Mouse (Mus musculus): ENCODE data around the gene Ap2a2.
"Not testable (repeated sequence)": the region's sequence is repeated elsewhere in the genome, so short reads cannot be mapped to it uniquely, and the experiment has no call there.

The Ap2a2 gene

GRCm38 (mm10) chr7:141560471-141560870, 1.5 kb upstream of the Ap2a2 start:
- no peak for DNase-seq

GRCm38 (mm10) chr7:141562421-141562851, 463 bp downstream of the Ap2a2 start:
- DNase-seq = no peak

- DNase-seq = peak; percentile 54
Measured at GRCm38 (mm10) chr7:141562852-141563427, 967 bp downstream of the Ap2a2 start.

GRCm38 (mm10) chr7:141564561-141564960, 2.6 kb downstream of the Ap2a2 start:
- DNase-seq = no peak

GRCm38 (mm10) chr7:141566587-141566986, 4.6 kb downstream of the Ap2a2 start:
- no peak for DNase-seq

- no peak for DNase-seq
Measured at GRCm38 (mm10) chr7:141569283-141569803, 7.4 kb downstream of the Ap2a2 start.

GRCm38 (mm10) chr7:141569916-141570315, 7.9 kb downstream of the Ap2a2 start:
- no peak for DNase-seq

- DNase-seq = no peak
Measured at GRCm38 (mm10) chr7:141570625-141571295, 8.8 kb downstream of the Ap2a2 start.

- DNase-seq = no peak
Measured at GRCm38 (mm10) chr7:141574041-141574440, 12.1 kb downstream of the Ap2a2 start.

GRCm38 (mm10) chr7:141575481-141575880, 13.5 kb downstream of the Ap2a2 start:
- DNase-seq = no peak

- DNase-seq = no peak
Measured at GRCm38 (mm10) chr7:141577801-141578200, 15.8 kb downstream of the Ap2a2 start.

GRCm38 (mm10) chr7:141578511-141578910, 16.5 kb downstream of the Ap2a2 start:
- no peak for DNase-seq

GRCm38 (mm10) chr7:141578943-141579342, 17.0 kb downstream of the Ap2a2 start:
- DNase-seq = no peak

GRCm38 (mm10) chr7:141581323-141581722, 19.4 kb downstream of the Ap2a2 start:
- no peak for DNase-seq

- no peak for DNase-seq
Measured at GRCm38 (mm10) chr7:141584048-141584841, 22.3 kb downstream of the Ap2a2 start.

GRCm38 (mm10) chr7:141585288-141585687, 23.3 kb downstream of the Ap2a2 start:
- DNase-seq = no peak

- no peak for DNase-seq
Measured at GRCm38 (mm10) chr7:141585881-141586280, 23.9 kb downstream of the Ap2a2 start.

GRCm38 (mm10) chr7:141588890-141589289, 26.9 kb downstream of the Ap2a2 start:
- DNase-seq = no peak

- DNase-seq = not testable (repeated sequence)
Measured at GRCm38 (mm10) chr7:141590249-141590648, 28.3 kb downstream of the Ap2a2 start.

- no peak for DNase-seq
Measured at GRCm38 (mm10) chr7:141590959-141591358, 29.0 kb downstream of the Ap2a2 start.

- DNase-seq = no peak
Measured at GRCm38 (mm10) chr7:141592096-141592495, 30.1 kb downstream of the Ap2a2 start.

GRCm38 (mm10) chr7:141593056-141593455, 31.1 kb downstream of the Ap2a2 start:
- DNase-seq = no peak

- DNase-seq = no peak
Measured at GRCm38 (mm10) chr7:141596971-141597370, 35.0 kb downstream of the Ap2a2 start.

- no peak for DNase-seq
Measured at GRCm38 (mm10) chr7:141597563-141597962, 35.6 kb downstream of the Ap2a2 start.

Data from cerebellum, adult 11 months (tissue).